Mouse (Mus musculus) liver, adult 2 months (tissue): ENCODE data around the gene Wnk2. TPM values are rescaled to one million over a fixed set of nuclear protein-coding genes. Genes with fewer than 3 reads are reported as not detected.

Experiments used
- DNase-seq: peaks from one replicate; pipeline ENCODE4 v3.0.0-alpha.2; 2011; ENCODE audit warnings: low read depth, low spot score; ENCODE audit errors: extremely low read depth
- H3K27ac ChIP-seq: fragments of 200-500 bp; replicated peaks from 2 replicates; pipeline ENCODE4 v1.5.1; 2012; ENCODE audit warnings: low read depth, mild to moderate bottlenecking, control low read depth, inconsistent platforms, low read length; ENCODE audit not compliant: insufficient read depth
- H3K27me3 ChIP-seq: fragments of 200-500 bp; 2 replicates; pipeline ENCODE4 v1.6.1; 2012; ENCODE audit warnings: mild to moderate bottlenecking, moderate library complexity, low read length, inconsistent platforms; ENCODE audit not compliant: control insufficient read depth, insufficient read depth
- H3K36me3 ChIP-seq: fragments of 200-500 bp; 2 replicates; pipeline ENCODE4 v1.6.1; 2012; ENCODE audit warnings: low read length, inconsistent platforms; ENCODE audit not compliant: control insufficient read depth, insufficient read depth
- H3K4me1 ChIP-seq: fragments of 200-500 bp; 2 replicates; pipeline ENCODE4 v1.6.1; 2011; ENCODE audit warnings: low read length; ENCODE audit not compliant: control insufficient read depth, insufficient read depth
- H3K4me3 ChIP-seq: fragments of 200-500 bp; 2 replicates; pipeline ENCODE4 v1.5.1; 2011; ENCODE audit warnings: low read depth, mild to moderate bottlenecking, control low read depth, low read length, moderate library complexity; ENCODE audit not compliant: insufficient read depth
- H3K79me2 ChIP-seq: fragments of 200-500 bp; 2 replicates; pipeline ENCODE4 v1.6.1; 2012; ENCODE audit warnings: inconsistent platforms, mild to moderate bottlenecking, low read length, moderate library complexity; ENCODE audit not compliant: control insufficient read depth, insufficient read depth
- H3K9ac ChIP-seq: fragments of 200-500 bp; 2 replicates; pipeline ENCODE4 v1.6.1; 2012; ENCODE audit warnings: low read depth, mild to moderate bottlenecking, control low read depth, inconsistent platforms, low read length
- CTCF ChIP-seq: fragments of 200-500 bp; IDR thresholded peaks from 2 replicates; pipeline ENCODE4 v1.5.1; 2011; ENCODE audit warnings: low read depth, low read length, control low read depth
- POLR2A ChIP-seq: fragments of 200-500 bp; IDR thresholded peaks from 2 replicates; pipeline ENCODE4 v1.6.1; 2011; ENCODE audit warnings: low read length, control low read depth; ENCODE audit not compliant: insufficient read depth; ENCODE audit errors: extremely low read depth
- WGBS: fragments of 180-500 bp; shearing (Covaris S2); methylation state at CpG from one replicate; pipeline ENCODE4 v1.1.7; 2018; 5-methylcytosine and 5-hydroxymethylcytosine counted together
- polyA plus RNA-seq: library from polyadenylated mRNA; depleted of rRNA; stranded (reverse); fragments of >200 nt; gene quantifications from 2 replicates; pipeline ENCODE4 v1.2.3, GENCODE M21; 2012
- total RNA-seq: library from RNA; depleted of rRNA; stranded (reverse); fragments of >200 nt; gene quantifications from 2 replicates; pipeline ENCODE4 v1.2.3, GENCODE M21; 2014

The Wnk2 gene
- total and polyA plus RNA-seq, 2 experiments: 0.09 to 0.15 TPM

GRCm38 (mm10) chr13:49096826-49097225, 51.0 kb downstream of the Wnk2 start:
- Histone ChIP-seq H3K9ac (no peak overlapping the region), H3K27ac (no peak overlapping the region), H3K27me3 (no peaks in the 10 kb centered on the region), H3K36me3 (no peaks in the 10 kb centered on the region), H3K4me3 (no peak overlapping the region), H3K4me1 (no peaks in the 10 kb centered on the region), H3K79me2 (no peaks in the 10 kb centered on the region)
- TF ChIP-seq CTCF: no peak
- TF ChIP-seq POLR2A: no peak
- DNase-seq: no peak
- 94% methylated on average over 4 of the region's 4 CpGs for WGBS

GRCm38 (mm10) chr13:49094667-49095066, 53.1 kb downstream of the Wnk2 start:
- Histone ChIP-seq H3K4me1 (no peaks in the 10 kb centered on the region), H3K9ac (no peak overlapping the region), H3K4me3 (no peak overlapping the region), H3K27ac (no peak overlapping the region), H3K27me3 (no peaks in the 10 kb centered on the region), H3K36me3 (no peaks in the 10 kb centered on the region), H3K79me2 (no peaks in the 10 kb centered on the region)
- DNase-seq: no peak
- 68% methylated on average over 6 of the region's 6 CpGs for WGBS
- no peak for TF ChIP-seq CTCF
- TF ChIP-seq POLR2A: no peak

- Histone ChIP-seq H3K27me3 (no peaks in the 10 kb centered on the region), H3K4me3 (no peak overlapping the region), H3K9ac (no peak overlapping the region), H3K27ac (no peak overlapping the region), H3K79me2 (no peaks in the 10 kb centered on the region), H3K4me1 (no peaks in the 10 kb centered on the region), H3K36me3 (no peaks in the 10 kb centered on the region)
- WGBS: 62% methylated on average over 9 of the region's 9 CpGs
- TF ChIP-seq POLR2A (no peak), CTCF (no peak)
- DNase-seq: no peak
Measured at GRCm38 (mm10) chr13:49093471-49093891, 54.3 kb downstream of the Wnk2 start.

GRCm38 (mm10) chr13:49092596-49092995, 55.2 kb downstream of the Wnk2 start:
- WGBS: 88% methylated on average over 9 of the region's 9 CpGs
- H3K27me3 ChIP-seq: no peaks in the 10 kb centered on the region

GRCm38 (mm10) chr13:49090176-49090575, 57.6 kb downstream of the Wnk2 start:
- TF ChIP-seq CTCF: no peak
- no peak for TF ChIP-seq POLR2A
- H3K79me2 ChIP-seq: no peaks in the 10 kb centered on the region
- WGBS: 90% methylated on average over 1 of the region's 1 CpGs

More at GRCm38 (mm10) chr13:49092596-49092995, 55.2 kb downstream of the Wnk2 start:
- no peak overlapping the region for H3K27ac ChIP-seq
- TF ChIP-seq POLR2A (no peak), CTCF (no peak)
- DNase-seq: no peak
- no peaks in the 10 kb centered on the region for H3K36me3 ChIP-seq
- H3K4me3 ChIP-seq: no peak overlapping the region
- no peaks in the 10 kb centered on the region for H3K4me1 ChIP-seq
- no peaks in the 10 kb centered on the region for H3K79me2 ChIP-seq
- H3K9ac ChIP-seq: no peak overlapping the region

GRCm38 (mm10) chr13:49088874-49089273, 58.9 kb downstream of the Wnk2 start:
- no peaks in the 10 kb centered on the region for H3K4me1 ChIP-seq
- TF ChIP-seq CTCF (no peak), POLR2A (no peak)
- no peak overlapping the region for H3K9ac ChIP-seq
- H3K4me3 ChIP-seq: no peak overlapping the region
- H3K27ac ChIP-seq: no peak overlapping the region
- WGBS: 76% methylated on average over 6 of the region's 6 CpGs
- H3K79me2 ChIP-seq: no peaks in the 10 kb centered on the region
- DNase-seq: peak; percentile 50
- H3K27me3 ChIP-seq: no peaks in the 10 kb centered on the region
- H3K36me3 ChIP-seq: no peaks in the 10 kb centered on the region

More at GRCm38 (mm10) chr13:49090176-49090575, 57.6 kb downstream of the Wnk2 start:
- H3K27ac ChIP-seq: no peak overlapping the region
- H3K4me3 ChIP-seq: no peak overlapping the region
- DNase-seq: no peak
- no peaks in the 10 kb centered on the region for H3K27me3 ChIP-seq
- no peaks in the 10 kb centered on the region for H3K36me3 ChIP-seq
- no peak overlapping the region for H3K9ac ChIP-seq
- no peaks in the 10 kb centered on the region for H3K4me1 ChIP-seq
